Mouse (Mus musculus) stomach, embryonic 16.5 days (tissue): ENCODE results near the gene Zfp646. TPM values are rescaled to one million over a fixed set of nuclear protein-coding genes. Genes with fewer than 3 reads are reported as not detected.

ENCODE experiments used
- ATAC-seq: fragments of 200-750 bp; cut with Nextera tagmentation; 2 replicates; pipeline ENCODE4 v1.8.0; 2017; ENCODE audit warnings: moderate number of reproducible peaks, moderate TSS enrichment; ENCODE audit not compliant: insufficient read depth, low FRiP score
- H3K27ac ChIP-seq: fragments of 300-500 bp; sonication (generic); 2 replicates; pipeline ENCODE4 v1.5.1; 2014; ENCODE audit warnings: low read length
- H3K27me3 ChIP-seq: fragments of 300-500 bp; sonication (generic); 2 replicates; pipeline ENCODE4 v1.6.1; 2014; ENCODE audit warnings: low read length, control low read depth, mixed read lengths; ENCODE audit not compliant: control insufficient read depth, insufficient read depth
- H3K36me3 ChIP-seq: fragments of 300-500 bp; sonication (generic); 2 replicates; pipeline ENCODE4 v1.6.1; 2014; ENCODE audit warnings: low read length; ENCODE audit not compliant: control insufficient read depth, insufficient read depth
- H3K4me1 ChIP-seq: fragments of 300-500 bp; sonication (generic); 2 replicates; pipeline ENCODE4 v1.6.1; 2014; ENCODE audit warnings: low read length, control low read depth, mixed read lengths; ENCODE audit not compliant: control insufficient read depth, insufficient read depth
- H3K4me2 ChIP-seq: fragments of 300-500 bp; sonication (generic); 2 replicates; pipeline ENCODE4 v1.6.1; 2014; ENCODE audit warnings: low read depth, low read length, mixed read lengths
- H3K4me3 ChIP-seq: fragments of 300-500 bp; sonication (generic); replicated peaks from 2 replicates; pipeline ENCODE4 v1.5.1; 2014; ENCODE audit warnings: mild to moderate bottlenecking, low read length
- H3K9ac ChIP-seq: fragments of 300-500 bp; sonication (generic); 2 replicates; pipeline ENCODE4 v1.6.1; 2014; ENCODE audit warnings: low read length
- H3K9me3 ChIP-seq: fragments of 300-500 bp; sonication (generic); replicated peaks from 2 replicates; pipeline ENCODE4 v1.6.1; 2016; ENCODE audit warnings: low read length, control low read depth; ENCODE audit not compliant: control insufficient read depth
- WGBS: fragments of 180-500 bp; shearing (Covaris S2); extraction: QIAGEN DNeasy Blood & Tissue Kit; methylation state at CpG from one replicate; pipeline ENCODE4 v1.1.7; 2014; 5-methylcytosine and 5-hydroxymethylcytosine counted together
- polyA plus RNA-seq: library from polyadenylated mRNA; unstranded; fragments of >200 nt; fragmentation: Nextera tagmentation; extraction: Ambion mirVana; gene quantifications from 2 replicates; pipeline ENCODE4 v1.2.1, GENCODE M21; 2015

Zfp646 gene
- polyA plus RNA-seq, 1 experiment from 2014 or later: 11.2 TPM

DNA sequence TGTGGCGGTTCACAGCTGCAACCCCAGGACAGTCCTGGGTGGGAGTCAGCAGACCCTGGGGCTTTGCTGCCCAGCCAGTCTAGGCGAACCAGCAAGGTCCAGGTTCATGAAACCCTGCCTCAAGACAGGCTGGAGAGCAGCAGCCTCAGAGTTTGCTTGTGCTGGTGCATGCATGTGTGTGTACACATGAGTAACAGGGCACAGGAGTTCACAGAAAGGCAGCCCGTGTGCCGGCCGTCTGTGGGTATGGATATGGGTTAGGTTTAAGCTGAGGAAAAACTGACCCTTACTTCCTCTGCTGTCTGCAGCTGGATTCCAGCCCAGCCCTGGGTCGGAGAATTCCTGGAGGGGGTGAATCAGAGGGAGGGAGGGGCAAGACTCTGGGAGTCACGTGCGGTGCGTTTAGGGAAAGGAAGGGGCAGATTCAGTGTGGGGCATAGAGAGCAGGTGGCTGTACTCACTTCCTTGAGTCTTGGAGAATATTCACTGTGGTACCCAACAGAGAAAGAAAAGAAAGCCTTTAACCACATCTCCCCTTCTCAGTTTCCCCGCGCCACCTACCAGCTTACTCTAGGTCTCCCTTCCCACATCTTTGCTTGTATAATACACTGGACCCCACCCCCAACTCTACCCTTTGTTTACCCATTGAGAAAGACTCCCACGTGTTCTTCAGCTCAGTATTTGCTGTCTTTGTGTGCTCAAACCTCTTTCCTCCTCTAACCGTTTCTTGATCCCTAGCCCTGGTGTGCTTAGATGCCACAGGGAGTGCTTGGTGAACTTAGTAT lies 55.5 kb downstream of the Zfp646 start:
- Histone ChIP-seq H3K9me3 (no peaks in the 10 kb centered on the region), H3K4me2 (peak overlapping the region; percentile 33), H3K27me3 (no peaks in the 10 kb centered on the region), H3K4me3 (no peak overlapping the region), H3K9ac (peak overlapping the region; percentile 41), H3K27ac (peak overlapping the region; percentile 89), H3K4me1 (peaks cover 33% of the 10 kb centered on the region), H3K36me3 (peaks cover under 1% of the 10 kb centered on the region; the same call in 1 of the 2 replicates)
- peak; percentile 16 for ATAC-seq
- WGBS: 20% methylated on average over 13 of the region's 13 CpGs

GRCm38 (mm10) chr7:127932273-127933031 lies 56.4 kb downstream of the Zfp646 start:
- Histone ChIP-seq H3K9ac (peak overlapping the region; percentile 55), H3K36me3 (no peaks in the 10 kb centered on the region), H3K27ac (peak overlapping the region; percentile 89), H3K27me3 (no peaks in the 10 kb centered on the region), H3K9me3 (no peaks in the 10 kb centered on the region), H3K4me2 (peak overlapping the region; percentile 33), H3K4me1 (peaks cover 35% of the 10 kb centered on the region), H3K4me3 (no peak overlapping the region)
- ATAC-seq: no peak
- WGBS: 27% methylated on average over 13 of the region's 13 CpGs

DNA sequence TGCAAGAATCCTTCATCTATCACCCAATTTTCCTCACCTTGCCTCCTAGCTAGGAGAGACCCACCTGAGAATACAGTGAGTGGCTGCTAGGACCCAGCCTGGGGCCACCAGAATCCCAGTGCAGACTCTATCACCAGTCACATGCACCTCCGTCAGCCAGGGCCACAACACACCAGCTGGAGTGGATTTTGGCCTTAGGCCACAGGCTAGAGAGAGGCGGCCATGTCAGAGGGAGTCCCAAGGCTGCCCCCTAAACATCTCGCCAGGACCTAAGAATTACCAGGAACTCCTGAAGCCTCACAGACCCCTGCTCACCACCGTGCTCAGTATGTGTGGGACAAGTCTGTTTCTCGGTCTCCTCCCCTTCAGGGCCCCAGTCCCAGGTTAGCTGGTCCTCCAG lies 58.1 kb downstream of the Zfp646 start:
- Histone ChIP-seq H3K9ac (peak overlapping the region; percentile 49), H3K27ac (0 out of 2 replicates have a peak overlapping the region, but pooled peaks have one; percentile 11), H3K4me2 (no peak overlapping the region), H3K36me3 (no peaks in the 10 kb centered on the region), H3K27me3 (no peaks in the 10 kb centered on the region), H3K9me3 (no peaks in the 10 kb centered on the region), H3K4me3 (no peak overlapping the region), H3K4me1 (peaks cover 35% of the 10 kb centered on the region)
- no peak for ATAC-seq
- WGBS: 82% methylated on average over 5 of the region's 5 CpGs

GRCm38 (mm10) chr7:127935028-127935722 lies 59.2 kb downstream of the Zfp646 start:
- no peaks in the 10 kb centered on the region for H3K9me3 ChIP-seq
- H3K9ac ChIP-seq: peak overlapping the region; percentile 78
- WGBS: 6% methylated on average over 32 of the region's 32 CpGs
- peaks cover 35% of the 10 kb centered on the region for H3K4me1 ChIP-seq
- peak overlapping the region; percentile 73 for H3K27ac ChIP-seq
- ATAC-seq: peak; percentile 91
- no peaks in the 10 kb centered on the region for H3K27me3 ChIP-seq
- no peaks in the 10 kb centered on the region for H3K36me3 ChIP-seq
- H3K4me3 ChIP-seq: peak overlapping the region; percentile 70
- peak overlapping the region; percentile 69 for H3K4me2 ChIP-seq

Other genes with a start within 250 kb of the Zfp646 start
- gene Bcl7c, start 167.3 kb upstream of the Zfp646 start, polyA plus RNA-seq: 26.2 and 33.1 TPM in 2 replicates
- 8.1 and 10.3 TPM in 2 replicates for gene Ctf1, start 163.5 kb upstream of the Zfp646 start, polyA plus RNA-seq
- 0.21 and 0.22 TPM in 2 replicates for gene Ctf2, start 144.1 kb upstream of the Zfp646 start, polyA plus RNA-seq
- gene Fbxl19, start 131.7 kb upstream of the Zfp646 start, polyA plus RNA-seq: 2.8 and 3.2 TPM in 2 replicates
- gene Orai3, start 106.4 kb upstream of the Zfp646 start, polyA plus RNA-seq: 26.7 and 29.0 TPM in 2 replicates
- 10.5 and 16.4 TPM in 2 replicates for gene Setd1a, start 99.6 kb upstream of the Zfp646 start, polyA plus RNA-seq
- not detected in 2 replicates for gene Gm49388, start 90.6 kb upstream of the Zfp646 start, polyA plus RNA-seq
- gene Hsd3b7, start 75.6 kb upstream of the Zfp646 start, polyA plus RNA-seq: 35.2 and 36.1 TPM in 2 replicates
- gene Stx4a, start 51.9 kb upstream of the Zfp646 start, polyA plus RNA-seq: 43.1 and 48.6 TPM in 2 replicates
- gene Stx1b, start 51.7 kb upstream of the Zfp646 start, polyA plus RNA-seq: 2.9 and 3.6 TPM in 2 replicates
- 11.5 and 11.9 TPM in 2 replicates for gene Zfp668, start 607 bp downstream of the Zfp646 start, polyA plus RNA-seq
- gene Prss53, start 14.7 kb downstream of the Zfp646 start, polyA plus RNA-seq: 1.7 and 1.8 TPM in 2 replicates
- not detected in 2 replicates for gene Gm21974, start 19.2 kb downstream of the Zfp646 start, polyA plus RNA-seq
- 179 and 184 TPM in 2 replicates for gene Vkorc1, start 19.4 kb downstream of the Zfp646 start, polyA plus RNA-seq
- gene Bckdk, start 27.9 kb downstream of the Zfp646 start, polyA plus RNA-seq: 134 and 148 TPM in 2 replicates
- 27.6 and 29.2 TPM in 2 replicates for gene Kat8, start 36.3 kb downstream of the Zfp646 start, polyA plus RNA-seq
- gene Prss8, start 53.9 kb downstream of the Zfp646 start, polyA plus RNA-seq: 63.8 and 78.8 TPM in 2 replicates
- 10.7 and 11.7 TPM in 2 replicates for gene Prss36, start 70.5 kb downstream of the Zfp646 start, polyA plus RNA-seq
- 204 and 234 TPM in 2 replicates for gene Fus, start 91.2 kb downstream of the Zfp646 start, polyA plus RNA-seq
- 179 and 188 TPM in 2 replicates for gene Pycard, start 117.6 kb downstream of the Zfp646 start, polyA plus RNA-seq
- gene Trim72, start 127.7 kb downstream of the Zfp646 start, polyA plus RNA-seq: 0.39 and 1.9 TPM in 2 replicates
- gene Itgam, start 186.4 kb downstream of the Zfp646 start, polyA plus RNA-seq: 4.1 and 4.3 TPM in 2 replicates
- 0.04 TPM in 1 of 2 replicates, not detected in the other for gene Gm49368, start 186.5 kb downstream of the Zfp646 start, polyA plus RNA-seq